Mouse (Mus musculus): ENCODE measurements around the gene Plekhh2. TPM values are rescaled to one million over a fixed set of nuclear protein-coding genes. Genes with fewer than 3 reads are reported as not detected.

Gene Plekhh2
- polyA plus RNA-seq, 1 experiment from 2014 or later, result 2.1 TPM

- Histone ChIP-seq H3K4me2 (no peak overlapping the region), H3K27ac (no peak overlapping the region), H3K4me1 (replicated peaks) (no peaks in the 10 kb centered on the region), H3K9ac (no peak overlapping the region), H3K36me3 (no peaks in the 10 kb centered on the region), H3K27me3 (no peaks in the 10 kb centered on the region), H3K4me3 (no peak overlapping the region), H3K9me3 (no peaks in the 10 kb centered on the region)
- 86% methylated on average over 6 of the region's 6 CpGs for WGBS
- ATAC-seq (ENCODE audit: low FRiP score), result no peak
These were observed 109.5 kb downstream of the Plekhh2 start for GRCm38 (mm10) chr17:84621209-84621608.

GRCm38 (mm10) chr17:84622028-84622427 is 110.3 kb downstream of the Plekhh2 start:
- H3K27ac ChIP-seq, result no peak overlapping the region
- H3K36me3 ChIP-seq, result no peaks in the 10 kb centered on the region
- H3K4me2 ChIP-seq, result no peak overlapping the region
- peaks cover 4% of the 10 kb centered on the region for H3K4me1 ChIP-seq (replicated peaks)
- H3K4me3 ChIP-seq, result no peak overlapping the region
- no peaks in the 10 kb centered on the region for H3K9me3 ChIP-seq
- no peak overlapping the region for H3K9ac ChIP-seq
- 89% methylated on average over 4 of the region's 4 CpGs for WGBS
- ATAC-seq (ENCODE audit: low FRiP score), result no peak
- no peaks in the 10 kb centered on the region for H3K27me3 ChIP-seq

- no peak for ATAC-seq (ENCODE audit: low FRiP score)
- Histone ChIP-seq H3K4me3 (no peak overlapping the region), H3K36me3 (no peaks in the 10 kb centered on the region), H3K27ac (no peak overlapping the region), H3K9ac (no peak overlapping the region), H3K4me2 (no peak overlapping the region), H3K9me3 (no peaks in the 10 kb centered on the region), H3K4me1 (replicated peaks) (peaks cover 6% of the 10 kb centered on the region), H3K27me3 (no peaks in the 10 kb centered on the region)
- 76% methylated on average over 2 of the region's 2 CpGs for WGBS
These were observed 111.2 kb downstream of the Plekhh2 start for GRCm38 (mm10) chr17:84622873-84623272.

- H3K9me3 ChIP-seq, result no peaks in the 10 kb centered on the region
- peak within 1 kb of the TSS; percentile 73 for H3K9ac ChIP-seq
- no peaks in the 10 kb centered on the region for H3K27me3 ChIP-seq
- peak; percentile 98 for ATAC-seq (ENCODE audit: low FRiP score)
- WGBS, result under 1% methylated on average over 25 of the region's 25 CpGs
- H3K36me3 ChIP-seq, result no peaks in the 10 kb centered on the region
- peak within 1 kb of the TSS; percentile 57 for H3K4me2 ChIP-seq
- H3K4me3 ChIP-seq, result peak within 1 kb of the TSS; percentile 60
- H3K4me1 ChIP-seq (replicated peaks), result peaks cover 6% of the 10 kb centered on the region
- peak within 1 kb of the TSS; percentile 73 for H3K27ac ChIP-seq
These were observed 114.7 kb downstream of the Plekhh2 start, which contains the start of gene Dync2li1 for GRCm38 (mm10) chr17:84626276-84626856. Gene Dync2li1 (plus strand): TSS chr17:84626496.

- H3K4me2 ChIP-seq, result peak overlapping the region; percentile 57
- ATAC-seq (ENCODE audit: low FRiP score), result peak; percentile 69
- no peaks in the 10 kb centered on the region for H3K9me3 ChIP-seq
- H3K9ac ChIP-seq, result peak overlapping the region; percentile 73
- peaks cover 6% of the 10 kb centered on the region for H3K4me1 ChIP-seq (replicated peaks)
- H3K4me3 ChIP-seq, result peak overlapping the region; percentile 60
- no peaks in the 10 kb centered on the region for H3K27me3 ChIP-seq
- WGBS, result 40% methylated on average over 9 of the region's 9 CpGs
- no peaks in the 10 kb centered on the region for H3K36me3 ChIP-seq
- H3K27ac ChIP-seq, result peak overlapping the region; percentile 73; the same call in 1 of the 2 replicates
These were observed 115.2 kb downstream of the Plekhh2 start for GRCm38 (mm10) chr17:84626857-84627305.

GRCm38 (mm10) chr17:84627721-84628120 is 116.0 kb downstream of the Plekhh2 start:
- H3K4me3 ChIP-seq, result no peak overlapping the region
- no peaks in the 10 kb centered on the region for H3K27me3 ChIP-seq
- no peaks in the 10 kb centered on the region for H3K9me3 ChIP-seq
- H3K4me2 ChIP-seq, result no peak overlapping the region
- H3K9ac ChIP-seq, result no peak overlapping the region
- H3K36me3 ChIP-seq, result 0 out of 2 replicates have a peak, but pooled peaks cover 5% of the 10 kb centered on the region
- WGBS, result 90% methylated on average over 10 of the region's 10 CpGs
- H3K27ac ChIP-seq, result no peak overlapping the region
- H3K4me1 ChIP-seq (replicated peaks), result peaks cover 6% of the 10 kb centered on the region
- ATAC-seq (ENCODE audit: low FRiP score), result no peak

GRCm38 (mm10) chr17:84628611-84629010 is 116.9 kb downstream of the Plekhh2 start:
- no peak for ATAC-seq (ENCODE audit: low FRiP score)
- no peak overlapping the region for H3K27ac ChIP-seq
- H3K9ac ChIP-seq, result no peak overlapping the region
- no peak overlapping the region for H3K4me3 ChIP-seq
- no peak overlapping the region for H3K4me2 ChIP-seq
- peaks cover 6% of the 10 kb centered on the region for H3K4me1 ChIP-seq (replicated peaks)
- H3K36me3 ChIP-seq, result 0 out of 2 replicates have a peak, but pooled peaks cover 5% of the 10 kb centered on the region
- H3K9me3 ChIP-seq, result no peaks in the 10 kb centered on the region
- H3K27me3 ChIP-seq, result no peaks in the 10 kb centered on the region
- WGBS, result 91% methylated on average over 9 of the region's 9 CpGs

GRCm38 (mm10) chr17:84631836-84632235 is 120.1 kb downstream of the Plekhh2 start:
- Histone ChIP-seq H3K4me1 (replicated peaks) (peaks cover 11% of the 10 kb centered on the region), H3K9ac (no peak overlapping the region), H3K36me3 (0 out of 2 replicates have a peak, but pooled peaks cover 8% of the 10 kb centered on the region), H3K27me3 (no peaks in the 10 kb centered on the region), H3K27ac (no peak overlapping the region), H3K4me3 (no peak overlapping the region), H3K4me2 (no peak overlapping the region), H3K9me3 (no peaks in the 10 kb centered on the region)
- no peak for ATAC-seq (ENCODE audit: low FRiP score)
- WGBS, result 88% methylated on average over 6 of the region's 6 CpGs

GRCm38 (mm10) chr17:84633443-84633842 is 121.7 kb downstream of the Plekhh2 start:
- no peaks in the 10 kb centered on the region for H3K27me3 ChIP-seq
- H3K4me3 ChIP-seq, result no peak overlapping the region
- H3K36me3 ChIP-seq, result 0 out of 2 replicates have a peak, but pooled peaks cover 8% of the 10 kb centered on the region
- ATAC-seq (ENCODE audit: low FRiP score), result no peak
- H3K9ac ChIP-seq, result no peak overlapping the region
- no peaks in the 10 kb centered on the region for H3K9me3 ChIP-seq
- H3K4me1 ChIP-seq (replicated peaks), result 0 out of 2 replicates have a peak, but pooled peaks cover 6% of the 10 kb centered on the region
- no peak overlapping the region for H3K27ac ChIP-seq
- 88% methylated on average over 13 of the region's 13 CpGs for WGBS
- no peak overlapping the region for H3K4me2 ChIP-seq

- no peaks in the 10 kb centered on the region for H3K9me3 ChIP-seq
- no peak for ATAC-seq (ENCODE audit: low FRiP score)
- 59% methylated on average over 8 of the region's 8 CpGs for WGBS
- no peak overlapping the region for H3K4me3 ChIP-seq
- H3K27ac ChIP-seq, result no peak overlapping the region
- no peak overlapping the region for H3K9ac ChIP-seq
- H3K27me3 ChIP-seq, result no peaks in the 10 kb centered on the region
- 0 out of 2 replicates have a peak, but pooled peaks cover 6% of the 10 kb centered on the region for H3K4me1 ChIP-seq (replicated peaks)
- no peak overlapping the region for H3K4me2 ChIP-seq
- H3K36me3 ChIP-seq, result 0 out of 2 replicates have a peak, but pooled peaks cover 8% of the 10 kb centered on the region
These were observed 124.6 kb downstream of the Plekhh2 start for GRCm38 (mm10) chr17:84636328-84636727.

- Histone ChIP-seq H3K4me1 (replicated peaks) (0 out of 2 replicates have a peak, but pooled peaks cover 6% of the 10 kb centered on the region), H3K4me3 (no peak overlapping the region), H3K9me3 (no peaks in the 10 kb centered on the region), H3K4me2 (no peak overlapping the region), H3K27me3 (no peaks in the 10 kb centered on the region), H3K27ac (no peak overlapping the region), H3K36me3 (0 out of 2 replicates have a peak, but pooled peaks cover 3% of the 10 kb centered on the region), H3K9ac (no peak overlapping the region)
- ATAC-seq (ENCODE audit: low FRiP score), result no peak
- WGBS, result 94% methylated on average over 6 of the region's 6 CpGs
These were observed 126.3 kb downstream of the Plekhh2 start for GRCm38 (mm10) chr17:84637971-84638370.

GRCm38 (mm10) chr17:84639796-84640378 is 128.2 kb downstream of the Plekhh2 start:
- Histone ChIP-seq H3K36me3 (no peaks in the 10 kb centered on the region), H3K27me3 (no peaks in the 10 kb centered on the region), H3K9ac (no peak overlapping the region), H3K4me2 (no peak overlapping the region), H3K4me1 (replicated peaks) (0 out of 2 replicates have a peak, but pooled peaks cover 6% of the 10 kb centered on the region), H3K9me3 (no peaks in the 10 kb centered on the region), H3K4me3 (no peak overlapping the region), H3K27ac (no peak overlapping the region)
- no peak for ATAC-seq (ENCODE audit: low FRiP score)
- 63% methylated on average over 10 of the region's 10 CpGs for WGBS

All from hindbrain, embryonic 13.5 days (tissue).